Comparison of ENCODE assay signal across 15 mouse cellular contexts in genomic region chr10:23450997-23451396, GRCm38 (mm10).
DNase-seq lines count a peak whose midpoint lies in the region; ATAC-seq and TF ChIP-seq lines count a peak whose summit lies in the region.
"Had no signal": no experiment of that assay in that cellular context is flagged by ENCODE, and none has a peak within 500 bp of the region (broad histone marks: within the 10 kb centered on the region; RNA-seq: fewer than 3 reads in every experiment).

No protein-coding gene starts in this region.

- 80% methylated on average over 3 of the region's 3 CpGs for WGBS in lung, embryonic 14.5 days

- TF ChIP-seq CTCF in lung, embryonic 14.5 days (IDR thresholded peaks at IDR 0.05; ENCODE audit: low read depth), result peak; percentile 41
- TF ChIP-seq CTCF in brain, embryonic 14.5 days (IDR thresholded peaks at IDR 0.05; ENCODE audit: borderline replicate concordance, extremely low read depth, insufficient read depth, insufficient read length), result 0 out of 2 replicates have a peak, but pooled peaks have one; percentile 7
- no peak; the same call in 1 of the 2 replicates for TF ChIP-seq CTCF in left cerebral cortex, adult 2 months (IDR thresholded peaks at IDR 0.05)

- no peak overlapping the region for H3K4me2 ChIP-seq in lung, embryonic 14.5 days

- TF ChIP-seq POLR2A in brain, embryonic 14.5 days (IDR thresholded peaks at IDR 0.05; ENCODE audit: borderline replicate concordance, extremely low read depth, insufficient read depth, insufficient read length, poor library complexity, severe bottlenecking), result no peak

- H3K9me3 ChIP-seq in lung, embryonic 14.5 days (ENCODE audit: low read depth, low read length), result no peaks in the 10 kb centered on the region
- H3K9me3 ChIP-seq: limb, embryonic 13.5 days; midbrain, embryonic 10.5 days had no signal

- no peak for ATAC-seq in lung, embryonic 14.5 days (ENCODE audit: insufficient read depth)
- ATAC-seq: forebrain, embryonic 16.5 days; lung, postnatal 0 days had no signal

- intact Hi-C loops in left cerebral cortex, adult 2 months (cut with DNase I), result no loop called here
- intact Hi-C loops in heart, postnatal 25 days (cut with DNase I), result no loop called here

- H3K27me3 ChIP-seq in lung, embryonic 14.5 days (ENCODE audit: insufficient read depth, low read length), result no peaks in the 10 kb centered on the region
- H3K27me3 ChIP-seq: limb, embryonic 13.5 days had no signal

- no peaks in the 10 kb centered on the region for H3K36me3 ChIP-seq in lung, embryonic 14.5 days (ENCODE audit: insufficient read depth)
- H3K36me3 ChIP-seq: limb, embryonic 13.5 days; midbrain, embryonic 10.5 days had no signal

- DNase-seq in embryo, embryonic 10.5 days (ENCODE audit: low spot score), result peak; percentile 8
- DNase-seq in embryo, embryonic 10 days (ENCODE audit: low spot score), result no peak
- DNase-seq in lung, embryonic 14.5 days, result peak; percentile 20
- DNase-seq in lung, postnatal 4 days, result no peak
- DNase-seq in A20 (ENCODE audit: low read depth, low spot score), result peak; percentile 20
- DNase-seq in brain, embryonic 14.5 days (ENCODE audit: low read depth), result no peak
- DNase-seq in left cerebral cortex, adult 2 months (ENCODE audit: extremely low spot score in 1 of 2, low spot score in 2 of 2), result no peak
- DNase-seq in heart, postnatal 25 days (ENCODE audit: low spot score), result no peak
- DNase-seq: adrenal gland, postnatal 14 days; cerebellum, postnatal 36 days; heart, postnatal 10 days had no signal

- H3K9ac ChIP-seq in lung, embryonic 14.5 days, result no peak overlapping the region
- H3K9ac ChIP-seq: limb, embryonic 13.5 days had no signal

- H3K4me3 ChIP-seq in lung, embryonic 14.5 days (ENCODE audit: low read depth, low read length), result no peak overlapping the region
- H3K4me3 ChIP-seq in left cerebral cortex, adult 2 months, result no peak overlapping the region
- H3K4me3 ChIP-seq: limb, embryonic 13.5 days; midbrain, embryonic 10.5 days had no signal

- H3K4me1 ChIP-seq in lung, embryonic 14.5 days (ENCODE audit: insufficient read depth), result no peaks in the 10 kb centered on the region

- H3K27ac ChIP-seq in lung, embryonic 14.5 days (ENCODE audit: low read depth), result no peak overlapping the region
- no peak overlapping the region for H3K27ac ChIP-seq in left cerebral cortex, adult 2 months
- H3K27ac ChIP-seq: midbrain, embryonic 10.5 days had no signal

Comparison
In these comparisons a context has a peak if more than half of its experiments do, and no peak if none do; other contexts are left out.
1. DNase-seq: peak in embryo, embryonic 10.5 days (single experiment), lung, embryonic 14.5 days (single experiment) and A20 (single experiment); none in embryo, embryonic 10 days (single experiment), lung, postnatal 4 days (0 of 2), brain, embryonic 14.5 days (single experiment), left cerebral cortex, adult 2 months (0 of 2) and heart, postnatal 25 days (single experiment).